Mouse (Mus musculus): Measurements from ENCODE around the gene Arid3c.
"Not testable (repeated sequence)": the region's sequence is repeated elsewhere in the genome, so short reads cannot be mapped to it uniquely, and the experiment has no call there.

Arid3c gene

DNA sequence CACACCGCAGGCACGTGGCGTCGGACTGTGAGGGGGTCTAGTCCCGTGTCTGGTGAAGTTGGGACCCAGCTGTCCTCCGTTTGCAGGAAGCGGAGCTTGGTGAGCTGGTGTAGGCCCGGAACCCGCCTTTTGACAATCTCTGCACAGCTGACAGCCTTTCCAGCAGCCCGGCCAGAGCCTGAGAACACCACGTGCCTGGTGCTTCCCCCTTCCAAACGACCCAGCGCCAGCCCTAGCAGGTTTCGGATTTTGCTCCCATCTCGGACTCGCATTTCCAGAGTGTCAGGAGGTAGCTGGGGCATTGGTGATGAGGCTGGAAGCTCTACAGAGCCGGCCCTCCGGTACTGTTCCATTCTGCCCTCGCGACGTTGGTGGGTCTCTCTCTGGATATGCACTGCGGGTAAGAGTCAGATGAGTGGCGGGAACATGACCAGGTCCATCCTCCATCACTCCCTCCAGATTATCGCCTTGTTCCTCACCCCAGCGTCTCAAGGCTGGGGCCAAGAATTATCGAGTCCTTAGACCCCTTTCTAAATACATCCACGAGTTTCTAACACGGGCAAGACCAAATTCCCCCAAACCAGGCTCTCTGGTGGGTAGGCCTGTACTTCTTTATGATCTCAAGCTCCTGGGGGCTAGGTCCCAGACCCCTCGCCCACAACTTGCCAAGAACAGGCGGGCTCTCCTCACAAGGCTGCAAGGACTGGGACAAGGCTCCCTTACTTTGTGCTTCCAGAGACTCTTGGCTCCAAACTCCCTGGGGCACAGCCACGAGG lies 18.3 kb downstream of the Arid3c start:
- in situ Hi-C loops (cut with MboI, MseI) = loop anchor here (10.0 to 25.0 kb wide), 4 partner anchors 858 to 1725 kb away; partner anchors contain the start of genes Aptx (in 2 of the 2), Dnaja1 (in 2 of the 2), B4galt1 (in 1 of the 2) and Fam166b (in 1 of the 2)

DNA sequence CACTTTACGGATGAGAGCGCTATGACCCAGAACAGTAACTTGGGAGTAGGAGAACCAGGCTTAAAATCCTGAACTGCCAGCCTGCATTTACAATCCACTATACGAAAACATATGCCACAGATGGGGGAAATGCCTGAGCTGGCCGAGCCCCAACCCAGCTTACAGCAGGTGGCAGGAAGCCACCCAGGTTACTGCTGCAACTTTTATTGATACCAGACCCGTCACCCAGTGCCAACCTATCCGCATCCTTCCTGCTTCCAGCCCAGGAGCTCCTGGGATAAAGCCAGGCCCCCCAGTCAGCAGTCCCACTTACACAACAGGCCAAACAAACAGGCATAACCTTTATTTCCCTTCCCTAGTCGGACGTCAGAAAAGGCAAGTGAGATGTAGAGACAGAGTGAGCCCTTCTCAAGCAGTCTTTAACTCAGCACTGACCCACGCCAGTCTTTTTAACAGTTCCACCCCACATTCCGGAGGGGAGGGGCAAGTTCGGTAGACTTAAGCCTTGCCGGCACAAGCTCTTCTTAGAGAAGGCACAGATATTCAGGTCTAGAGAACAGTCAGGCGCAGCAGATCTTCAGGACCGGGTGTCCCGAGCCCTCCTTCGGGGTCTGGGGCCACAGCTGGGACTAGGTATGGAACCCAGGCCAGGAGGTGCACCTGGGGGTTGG lies 19.1 kb downstream of the Arid3c start:
- in situ Hi-C loops (cut with MboI, MseI) = loop anchor here (10.0 to 25.0 kb wide), 4 partner anchors 857 to 1725 kb away; partner anchors contain the start of genes Aptx (in 2 of the 2), Dnaja1 (in 2 of the 2), B4galt1 (in 1 of the 2) and Fam166b (in 1 of the 2)

GRCm38 (mm10) chr4:41710229-41710628 lies 20.7 kb downstream of the Arid3c start:
- in situ Hi-C loops (cut with MboI, MseI) = loop anchor here (10.0 to 25.0 kb wide), 4 partner anchors 855 to 1727 kb away; partner anchors contain the start of genes Aptx (in 2 of the 2), Dnaja1 (in 2 of the 2), B4galt1 (in 1 of the 2) and Fam166b (in 1 of the 2)

DNA sequence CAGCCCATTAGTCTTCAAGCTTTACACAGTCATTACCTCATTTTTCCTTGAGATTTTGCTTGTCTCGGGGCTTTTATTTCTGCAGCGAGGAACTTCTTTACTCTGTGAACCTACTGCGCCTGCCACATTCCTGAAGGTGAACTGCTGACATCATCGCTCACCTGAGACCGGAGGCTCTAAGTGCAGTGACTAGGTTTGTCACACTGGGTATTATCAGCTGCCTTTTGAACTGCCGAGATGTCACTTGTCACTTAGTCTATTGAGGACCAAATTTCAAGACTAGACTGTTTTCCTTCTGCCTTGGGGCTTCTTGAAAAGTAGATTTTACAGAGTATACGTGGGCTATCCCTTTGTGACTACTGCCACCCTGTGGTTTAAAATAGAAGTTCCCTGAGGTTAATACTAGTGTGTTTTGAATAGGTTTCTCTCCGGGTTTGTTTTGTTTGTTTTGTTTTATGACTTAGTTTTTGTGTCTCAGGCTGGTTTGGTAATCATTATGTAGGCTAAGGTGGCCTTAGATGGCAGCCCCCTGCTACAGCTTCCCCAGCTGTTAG lies 22.7 kb downstream of the Arid3c start:
- in situ Hi-C loops (cut with MboI, MseI) = loop anchor here (5.0 to 25.0 kb wide), 4 partner anchors 141 to 1729 kb away; partner anchors contain the start of genes Aptx (in 2 of the 2), Dnaja1 (in 2 of the 2), Dnaic1 (in 1 of the 2) and Fam166b (in 1 of the 2)

DNA sequence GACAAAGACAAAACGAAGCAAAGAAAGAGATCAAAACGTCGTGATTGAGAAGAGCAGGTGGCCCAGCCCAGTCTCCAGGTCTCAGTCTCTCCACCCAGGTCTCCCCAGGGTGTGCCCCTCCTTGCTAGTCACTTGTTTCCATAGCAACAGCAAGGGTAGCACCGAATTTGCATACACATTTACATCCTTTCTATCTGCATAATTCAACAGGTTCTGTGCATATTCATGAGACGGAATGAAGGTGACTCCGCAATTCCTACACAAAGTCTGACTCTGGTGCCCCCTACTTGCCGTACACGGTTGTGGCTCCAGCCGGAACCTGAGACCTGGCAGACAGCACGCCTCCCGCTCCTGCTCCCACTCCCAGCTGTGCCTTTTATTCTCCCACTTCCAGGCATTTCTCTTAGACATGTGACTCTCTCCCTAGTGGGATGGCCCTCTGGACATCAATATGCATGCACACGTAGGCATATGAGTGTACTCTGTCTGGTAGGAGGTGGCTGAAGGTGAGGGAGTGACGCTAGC lies 23.9 kb downstream of the Arid3c start:
- in situ Hi-C loops (cut with MboI, MseI) = loop anchor here (5.0 to 25.0 kb wide), 4 partner anchors 140 to 1730 kb away; partner anchors contain the start of genes Aptx (in 2 of the 2), Dnaja1 (in 2 of the 2), Dnaic1 (in 1 of the 2) and Fam166b (in 1 of the 2)

DNA sequence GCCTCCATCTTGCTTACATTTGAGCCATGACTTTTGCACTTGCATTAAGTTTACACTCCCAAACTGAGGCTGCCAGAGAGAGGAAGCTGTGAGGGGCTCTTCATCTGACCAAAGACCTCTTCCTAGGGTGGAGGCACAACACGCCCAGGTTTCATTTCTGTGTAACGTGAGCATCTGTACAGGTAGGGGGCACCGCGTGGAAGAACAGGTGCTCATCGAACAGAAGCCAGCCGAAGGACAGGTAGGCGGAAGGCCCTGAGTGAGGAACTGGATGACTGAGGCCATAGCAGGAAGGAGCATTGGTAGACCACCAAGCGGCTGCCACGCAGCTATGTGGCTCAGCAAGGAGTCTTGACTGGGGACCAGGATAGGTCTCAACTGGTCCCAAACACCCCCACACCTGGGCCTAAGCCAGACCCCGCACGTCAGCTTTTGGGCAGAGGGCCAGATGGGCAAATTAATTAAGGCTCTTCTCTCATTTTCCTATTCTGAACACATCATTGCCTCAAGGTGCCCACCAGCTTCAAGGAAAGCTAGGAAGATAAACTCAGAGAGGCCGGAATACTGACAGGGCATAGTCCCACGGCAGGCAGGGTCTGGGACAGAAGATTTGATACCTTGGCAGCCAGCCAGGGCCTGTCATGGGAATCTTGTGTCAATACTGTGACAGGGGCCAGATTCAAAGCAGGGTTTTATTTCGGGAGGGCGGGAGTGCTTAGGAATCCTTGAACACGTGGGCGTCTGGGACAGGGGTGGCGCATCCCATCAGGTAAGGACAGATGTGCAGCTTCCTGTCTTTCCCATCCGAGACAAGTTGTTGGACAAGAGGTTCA lies 24.8 kb downstream of the Arid3c start:
- in situ Hi-C loops (cut with MboI, MseI) = loop anchor here (5.0 to 25.0 kb wide), 4 partner anchors 139 to 1731 kb away; partner anchors contain the start of genes Aptx (in 2 of the 2), Dnaja1 (in 2 of the 2), Dnaic1 (in 1 of the 2) and Fam166b (in 1 of the 2)

DNA sequence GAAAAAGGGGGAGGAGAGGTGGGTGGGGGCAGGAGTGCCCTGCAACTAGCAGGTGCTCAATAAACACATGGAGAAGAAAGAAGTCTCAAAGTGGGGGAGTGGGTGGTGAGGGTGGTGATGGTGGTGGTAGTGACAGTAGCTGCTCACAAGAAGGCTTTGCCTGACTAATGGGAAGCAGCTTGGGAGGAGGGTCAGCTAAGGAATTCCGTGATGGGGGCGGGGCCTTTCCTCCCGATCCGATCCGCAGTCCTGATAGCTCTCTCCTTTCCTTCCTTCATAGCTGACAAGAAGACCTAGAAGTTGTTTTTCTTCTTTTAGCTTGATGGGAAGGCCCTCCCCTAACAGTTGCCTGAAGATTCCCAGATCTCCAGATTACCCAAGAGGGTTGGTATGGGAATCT lies 26.3 kb downstream of the Arid3c start:
- in situ Hi-C loops (cut with MboI, MseI) = loop anchor here (5.0 to 25.0 kb wide), 5 partner anchors 47 to 1733 kb away; partner anchors contain the start of genes Aptx (in 2 of the 2), Dnaja1 (in 2 of the 2), Dnaic1 (in 1 of the 2) and Fam166b (in 1 of the 2)

- in situ Hi-C loops (cut with MboI, MseI) = loop anchor here (5.0 to 25.0 kb wide), 4 partner anchors 45 to 1735 kb away; partner anchors contain the start of genes Aptx (in 2 of the 2), Dnaja1 (in 2 of the 2), Fam166b (in 1 of the 2) and Smim27 (in 1 of the 2)
Observed at GRCm38 (mm10) chr4:41702226-41702625, 28.7 kb downstream of the Arid3c start.

DNA sequence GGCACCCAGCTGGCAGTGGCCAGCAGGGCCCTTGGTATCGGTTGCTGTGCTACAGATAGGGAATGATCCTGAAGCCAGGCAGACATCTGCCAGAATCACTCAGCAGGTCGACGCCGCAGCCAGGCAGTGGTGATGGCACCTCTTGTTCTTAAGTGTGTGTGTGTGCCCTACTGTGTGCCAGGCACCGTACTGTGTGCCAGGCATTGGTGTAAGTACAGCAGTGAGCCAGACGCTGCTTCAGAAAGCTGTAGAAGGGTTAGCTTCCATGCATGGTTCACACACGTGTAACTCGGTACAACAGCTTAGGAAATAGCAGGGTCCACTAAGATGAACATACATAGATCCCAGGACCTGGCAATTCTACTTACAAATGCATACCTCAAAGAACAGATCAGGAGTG lies 30.7 kb downstream of the Arid3c start:
- in situ Hi-C loops (cut with MboI, MseI) = loop anchor here (5.0 to 25.0 kb wide), 4 partner anchors 43 to 1737 kb away; partner anchors contain the start of genes Aptx (in 2 of the 2), Dnaja1 (in 2 of the 2), Fam166b (in 1 of the 2) and Smim27 (in 1 of the 2)

GRCm38 (mm10) chr4:41699783-41700182 lies 31.2 kb downstream of the Arid3c start, which contains the start of gene Il11ra1:
Gene Il11ra1, plus strand, starts transcription at chr4:41699989.
- in situ Hi-C loops (cut with MboI, MseI) = loop anchor here (5.0 to 25.0 kb wide), 6 partner anchors 42 to 1738 kb away; partner anchors contain the start of genes Aptx (in 2 of the 2), Dnaja1 (in 2 of the 2), Fam166b (in 1 of the 2) and Smim27 (in 1 of the 2)

- in situ Hi-C loops (cut with MboI, MseI) = loop anchor here in 1 of 2 experiments (5.0 kb wide), 2 partner anchors 474 to 969 kb away; no protein-coding TSS in a partner anchor
Observed at GRCm38 (mm10) chr4:41698421-41699016, 32.4 kb downstream of the Arid3c start.

GRCm38 (mm10) chr4:41696930-41697841 lies 33.8 kb downstream of the Arid3c start, which contains the start of gene Cntfr:
Gene Cntfr, minus strand, starts transcription at chr4:41697089.
- in situ Hi-C loops (cut with MboI, MseI) = loop anchor here in 1 of 2 experiments (5.0 kb wide), 2 partner anchors 475 to 970 kb away; no protein-coding TSS in a partner anchor

- in situ Hi-C loops (cut with MboI, MseI) = loop anchor here in 1 of 2 experiments (5.0 kb wide), 2 partner anchors 476 to 971 kb away; no protein-coding TSS in a partner anchor
Observed at GRCm38 (mm10) chr4:41696452-41696851, 34.5 kb downstream of the Arid3c start.

- in situ Hi-C loops (cut with MboI, MseI) = loop anchor here in 1 of 2 experiments (5.0 kb wide), 2 partner anchors 477 to 972 kb away; no protein-coding TSS in a partner anchor
Observed at GRCm38 (mm10) chr4:41695800-41696199, 35.1 kb downstream of the Arid3c start.

GRCm38 (mm10) chr4:41693511-41693910 lies 37.4 kb downstream of the Arid3c start:
- in situ Hi-C loops (cut with MboI, MseI) = loop anchor here in 1 of 2 experiments (5.0 kb wide), 1 partner anchor 979 kb away; no protein-coding TSS in a partner anchor

DNA sequence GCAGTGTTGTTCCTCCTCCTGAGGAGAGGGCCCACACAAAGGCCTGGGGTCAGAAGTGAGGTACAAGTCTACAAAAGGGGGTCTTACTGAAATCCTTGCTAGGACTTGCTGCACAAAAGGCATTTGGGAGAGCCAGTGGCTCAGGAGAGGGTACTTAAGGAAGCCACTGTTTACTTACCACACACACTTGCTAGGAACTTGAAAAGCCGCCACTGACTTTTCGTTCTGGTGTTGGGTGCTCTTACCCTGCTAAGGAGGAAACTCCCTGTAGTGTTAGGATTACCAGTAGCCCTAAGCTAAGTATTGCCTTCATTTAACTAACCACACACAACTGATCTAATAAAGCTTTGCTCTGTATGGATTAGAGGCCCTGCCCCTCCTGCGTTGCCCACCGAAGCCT lies 40.9 kb downstream of the Arid3c start:
- in situ Hi-C loops (cut with MboI, MseI) = loop anchor here in 1 of 2 experiments (5.0 kb wide), 1 partner anchor 982 kb away; no protein-coding TSS in a partner anchor

DNA sequence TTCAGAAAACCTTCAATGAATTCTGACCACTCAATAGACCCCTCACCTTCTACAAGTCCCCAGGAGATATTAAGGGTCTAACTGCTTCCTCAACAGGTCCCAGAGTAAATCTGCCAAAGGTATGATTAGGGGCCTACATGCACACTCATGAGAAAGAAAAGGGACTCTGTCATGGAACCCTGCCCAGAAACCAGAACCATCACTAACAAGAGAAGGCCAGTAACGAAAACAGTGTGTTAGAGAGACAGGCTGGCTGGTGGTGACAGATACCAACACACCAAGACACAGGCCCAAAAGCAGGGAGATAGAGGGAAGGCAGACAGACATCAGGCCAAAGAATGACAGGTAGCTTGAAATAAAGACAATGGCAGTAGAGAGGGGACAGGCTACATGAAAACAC lies 42.4 kb downstream of the Arid3c start:
- in situ Hi-C loops (cut with MboI, MseI) = not testable (repeated sequence)
